Mouse (Mus musculus): ENCODE measurements around the gene Six5.

Gene Six5

DNA sequence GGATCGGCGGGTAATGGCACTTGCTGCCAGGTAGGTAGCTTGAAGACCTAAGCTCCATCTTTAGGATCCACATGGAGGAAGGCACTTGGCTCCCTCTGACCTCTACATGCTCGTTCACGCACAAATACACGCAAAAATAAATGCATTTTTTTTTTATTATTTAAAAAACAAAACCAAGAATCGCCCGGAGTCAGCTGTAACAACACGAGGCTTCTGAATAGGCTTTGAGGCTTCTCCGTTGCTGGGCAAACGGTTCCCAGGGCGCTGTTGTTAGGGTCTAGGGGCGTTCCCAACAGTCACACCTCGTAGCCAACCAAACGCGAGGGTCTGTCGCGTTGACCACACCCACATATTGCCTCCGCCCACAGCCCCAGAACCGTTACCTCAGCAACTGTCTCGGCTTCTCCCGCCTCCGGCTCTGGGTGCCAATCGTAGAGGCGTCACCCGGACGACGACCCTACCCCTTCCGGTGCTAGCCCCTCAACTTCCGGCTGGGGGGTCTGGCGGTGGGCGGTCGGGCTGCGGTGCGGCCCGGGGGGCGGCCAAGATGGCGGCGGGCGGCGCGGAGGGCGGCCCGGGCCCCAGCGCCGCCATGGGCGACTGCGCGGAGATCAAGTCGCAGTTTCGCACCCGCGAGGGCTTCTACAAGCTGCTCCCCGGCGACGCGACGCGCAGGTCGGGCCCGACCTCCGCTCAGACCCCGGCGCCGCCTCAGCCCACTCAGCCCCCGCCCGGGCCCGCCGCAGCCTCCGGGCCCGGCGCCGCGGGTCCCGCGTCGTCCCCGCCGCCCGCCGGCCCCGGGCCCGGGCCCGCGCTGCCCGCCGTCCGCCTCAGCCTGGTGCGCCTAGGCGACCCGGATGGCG is 18.4 kb upstream of the Six5 start, which contains the start of gene Dmwd:
TSS of gene Dmwd (plus strand) at position 505 of the 863 bp plus-strand sequence.
- DNase-seq, result peak; percentile 94

DNA sequence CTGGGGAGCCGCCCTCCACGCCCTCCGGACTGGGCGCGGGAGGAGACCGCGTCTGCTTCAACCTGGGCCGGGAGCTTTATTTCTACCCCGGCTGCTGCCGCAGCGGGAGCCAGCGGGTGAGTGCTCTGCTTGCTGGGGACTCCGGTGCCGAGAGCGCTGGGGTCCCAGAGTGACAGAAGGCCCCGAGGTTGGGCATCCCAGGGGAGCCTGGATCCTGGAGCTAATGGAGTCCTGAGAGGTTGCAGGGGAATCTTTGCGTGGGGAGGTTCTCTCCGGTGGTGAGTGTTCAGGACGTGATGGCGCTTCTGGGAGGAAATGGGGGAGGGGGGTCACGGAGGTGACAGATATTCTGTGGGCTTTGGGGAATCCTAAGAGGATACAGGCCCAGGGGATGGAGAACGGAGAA is 17.8 kb upstream of the Six5 start:
- no peak for DNase-seq

GRCm38 (mm10) chr7:19077761-19078160 is 16.6 kb upstream of the Six5 start:
- no peak for DNase-seq

- DNase-seq, result no peak
Measured at GRCm38 (mm10) chr7:19078732-19079131, 15.7 kb upstream of the Six5 start.

GRCm38 (mm10) chr7:19080451-19080950 is 13.9 kb upstream of the Six5 start:
- no peak for DNase-seq

DNA sequence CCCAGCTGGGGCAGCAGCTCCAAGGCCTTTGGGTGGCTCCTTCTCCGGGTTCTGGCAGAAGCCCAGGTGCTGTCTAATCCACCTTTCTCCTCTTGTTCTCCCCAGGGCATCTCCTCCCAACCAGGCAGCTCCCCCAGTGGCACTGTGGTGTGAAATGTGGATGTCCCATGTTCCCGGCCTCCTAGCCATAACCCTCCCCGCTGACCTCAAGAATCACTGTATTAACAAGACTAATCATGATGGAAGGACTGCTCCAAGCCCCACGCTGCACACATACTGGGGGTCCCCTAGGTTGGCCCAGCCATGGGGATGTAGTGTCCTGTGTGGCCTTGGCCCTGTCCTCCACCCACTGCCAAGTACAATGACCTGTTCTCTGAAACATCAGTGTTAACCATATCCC is 12.2 kb upstream of the Six5 start:
- DNase-seq, result no peak

- DNase-seq, result no peak
Measured at GRCm38 (mm10) chr7:19083096-19083495, 11.3 kb upstream of the Six5 start.

- DNase-seq, result no peak
Measured at GRCm38 (mm10) chr7:19083701-19084100, 10.7 kb upstream of the Six5 start, which contains the start of gene Dmpk. Gene Dmpk (plus strand): TSS chr7:19083849.

GRCm38 (mm10) chr7:19084277-19084771 is 10.1 kb upstream of the Six5 start:
- DNase-seq, result no peak

DNA sequence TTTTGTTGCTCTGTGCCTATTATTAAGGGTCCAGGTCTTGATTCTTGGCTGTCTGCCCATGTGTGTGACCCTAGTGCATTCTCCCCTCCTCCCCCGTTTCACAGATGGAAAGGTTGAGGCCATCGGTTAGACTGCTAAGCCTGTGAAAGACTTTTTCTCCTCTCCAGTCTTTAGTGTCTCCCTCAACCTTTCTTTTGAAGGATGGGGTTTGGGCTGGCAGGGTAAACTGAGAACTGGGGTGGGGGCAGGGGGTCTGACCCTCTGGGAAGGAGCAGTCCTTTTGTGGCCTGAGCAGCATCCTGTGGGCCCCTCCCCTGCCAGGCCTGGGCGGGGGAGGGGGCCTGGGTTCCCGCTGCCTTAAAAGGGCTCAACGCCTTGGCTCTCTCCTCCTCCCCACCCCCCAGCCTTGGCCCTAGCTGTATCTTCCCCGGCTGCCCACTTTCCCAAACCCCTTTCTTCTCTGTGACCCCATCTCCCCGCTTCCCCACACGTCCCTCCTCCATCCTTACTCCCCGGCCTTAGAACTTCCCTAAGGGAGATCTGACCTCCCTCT is 9.4 kb upstream of the Six5 start:
- DNase-seq, result no peak

GRCm38 (mm10) chr7:19085495-19085894 is 8.9 kb upstream of the Six5 start:
- DNase-seq, result no peak

- no peak for DNase-seq
Measured at GRCm38 (mm10) chr7:19086042-19086441, 8.4 kb upstream of the Six5 start.

DNA sequence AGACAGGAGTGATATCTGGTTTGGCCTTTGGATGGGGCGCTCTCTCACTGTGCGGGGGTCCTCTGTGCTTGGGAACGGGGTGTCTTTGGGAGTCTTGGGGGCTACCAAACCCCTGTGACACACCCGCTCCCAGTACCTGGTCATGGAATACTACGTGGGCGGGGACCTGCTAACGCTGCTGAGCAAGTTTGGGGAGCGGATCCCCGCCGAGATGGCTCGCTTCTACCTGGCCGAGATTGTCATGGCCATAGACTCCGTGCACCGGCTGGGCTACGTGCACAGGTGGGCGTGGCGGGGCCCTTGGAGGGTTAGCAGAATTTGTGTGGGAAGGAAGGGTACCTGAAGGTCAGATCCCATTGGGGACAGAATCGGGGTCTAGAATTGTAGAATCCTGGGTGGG is 7.6 kb upstream of the Six5 start:
- no peak for DNase-seq

DNA sequence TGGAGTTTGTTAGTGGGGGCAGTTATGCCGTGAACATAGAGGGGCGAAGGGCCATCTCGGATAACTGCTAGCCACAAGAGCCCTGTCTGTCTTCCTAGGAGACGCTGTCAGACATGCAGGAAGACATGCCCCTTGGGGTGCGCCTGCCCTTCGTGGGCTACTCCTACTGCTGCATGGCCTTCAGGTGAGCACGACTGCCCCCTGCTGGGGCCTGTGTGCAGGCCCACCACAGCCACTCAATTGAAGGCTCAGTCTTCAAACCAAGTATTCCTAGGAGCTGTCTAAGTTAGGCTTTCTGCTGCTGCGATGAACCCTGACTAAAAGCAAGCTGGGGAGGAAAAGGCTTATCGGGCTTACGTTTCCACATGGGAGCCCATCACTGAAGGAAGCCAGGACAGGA is 5.6 kb upstream of the Six5 start:
- DNase-seq, result peak; percentile 65

DNA sequence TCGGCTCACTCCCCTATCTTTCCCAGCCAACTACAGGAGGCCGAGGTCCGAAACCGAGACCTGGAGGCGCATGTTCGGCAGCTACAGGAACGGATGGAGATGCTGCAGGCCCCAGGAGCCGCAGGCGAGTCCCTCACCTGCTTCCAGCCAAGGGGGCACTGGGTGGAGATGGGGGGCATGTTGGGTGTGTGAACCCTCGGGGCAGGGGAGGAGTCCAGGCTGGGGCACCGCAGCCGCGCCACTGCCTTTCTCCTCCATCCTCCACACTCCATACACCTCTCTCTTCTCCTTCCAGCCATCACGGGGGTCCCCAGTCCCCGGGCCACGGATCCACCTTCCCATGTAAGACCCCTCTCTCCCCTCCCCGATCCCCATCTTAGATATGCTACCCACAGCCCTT is 2.5 kb upstream of the Six5 start:
- peak; percentile 6 for DNase-seq

- peak; percentile 32 for DNase-seq
Measured at GRCm38 (mm10) chr7:19092381-19093173, 1.8 kb upstream of the Six5 start.

DNA sequence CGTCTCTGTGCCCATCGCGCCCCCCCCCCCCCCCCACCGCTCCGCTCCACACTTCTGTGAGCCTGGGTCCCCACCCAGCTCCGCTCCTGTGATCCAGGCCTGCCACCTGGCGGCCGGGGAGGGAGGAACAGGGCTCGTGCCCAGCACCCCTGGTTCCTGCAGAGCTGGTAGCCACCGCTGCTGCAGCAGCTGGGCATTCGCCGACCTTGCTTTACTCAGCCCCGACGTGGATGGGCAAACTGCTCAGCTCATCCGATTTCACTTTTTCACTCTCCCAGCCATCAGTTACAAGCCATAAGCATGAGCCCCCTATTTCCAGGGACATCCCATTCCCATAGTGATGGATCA is 1.2 kb upstream of the Six5 start:
- DNase-seq, result peak; percentile 76

GRCm38 (mm10) chr7:19093537-19094385 is 633 bp upstream of the Six5 start:
- DNase-seq, result peak; percentile 85

- DNase-seq, result peak; percentile 50
Measured at GRCm38 (mm10) chr7:19094826-19095750, 694 bp downstream of the Six5 start.

- peak; percentile 37 for DNase-seq
Measured at GRCm38 (mm10) chr7:19095751-19096110, 1.3 kb downstream of the Six5 start.

DNA sequence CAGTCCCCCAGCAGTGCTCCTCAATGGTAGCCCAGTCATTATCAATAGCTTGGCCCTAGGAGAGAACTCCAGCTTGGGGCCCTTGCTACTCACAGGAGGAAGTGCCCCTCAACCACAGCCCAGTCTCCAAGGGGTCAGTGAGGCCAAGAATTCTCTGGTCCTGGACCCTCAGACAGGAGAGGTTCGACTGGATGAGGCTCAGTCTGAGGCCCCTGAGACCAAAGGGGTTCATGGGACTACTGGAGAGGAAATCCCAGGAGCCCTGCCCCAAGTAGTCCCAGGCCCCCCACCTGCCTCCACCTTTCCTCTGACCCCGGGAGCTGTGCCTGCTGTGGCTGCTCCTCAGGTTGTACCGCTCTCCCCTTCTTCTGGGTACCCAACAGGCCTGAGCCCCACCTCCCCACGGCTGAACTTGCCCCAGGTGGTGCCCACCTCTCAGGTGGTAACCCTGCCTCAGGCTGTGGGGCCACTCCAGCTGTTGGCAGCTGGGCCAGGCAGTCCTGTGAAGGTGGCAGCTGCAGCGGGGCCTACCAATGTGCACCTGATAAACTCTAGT is 2.1 kb downstream of the Six5 start:
- DNase-seq, result no peak

Data from right cerebral cortex, postnatal 14 days (tissue).